Mouse (Mus musculus): ENCODE data around the gene Ufsp1.

- TF ChIP-seq CTCF (IDR thresholded peaks at IDR 0.05; ENCODE audit: low read depth) (no peak), EP300 (IDR thresholded peaks at IDR 0.05; ENCODE audit: low read depth) (no peak)
These were observed 6.3 kb upstream of the Ufsp1 start for GRCm38 (mm10) chr5:137287953-137288743.

All from liver, embryonic 14.5 days (tissue).